ENCODE assay signal across 8 mouse cellular contexts in the genomic region with DNA sequence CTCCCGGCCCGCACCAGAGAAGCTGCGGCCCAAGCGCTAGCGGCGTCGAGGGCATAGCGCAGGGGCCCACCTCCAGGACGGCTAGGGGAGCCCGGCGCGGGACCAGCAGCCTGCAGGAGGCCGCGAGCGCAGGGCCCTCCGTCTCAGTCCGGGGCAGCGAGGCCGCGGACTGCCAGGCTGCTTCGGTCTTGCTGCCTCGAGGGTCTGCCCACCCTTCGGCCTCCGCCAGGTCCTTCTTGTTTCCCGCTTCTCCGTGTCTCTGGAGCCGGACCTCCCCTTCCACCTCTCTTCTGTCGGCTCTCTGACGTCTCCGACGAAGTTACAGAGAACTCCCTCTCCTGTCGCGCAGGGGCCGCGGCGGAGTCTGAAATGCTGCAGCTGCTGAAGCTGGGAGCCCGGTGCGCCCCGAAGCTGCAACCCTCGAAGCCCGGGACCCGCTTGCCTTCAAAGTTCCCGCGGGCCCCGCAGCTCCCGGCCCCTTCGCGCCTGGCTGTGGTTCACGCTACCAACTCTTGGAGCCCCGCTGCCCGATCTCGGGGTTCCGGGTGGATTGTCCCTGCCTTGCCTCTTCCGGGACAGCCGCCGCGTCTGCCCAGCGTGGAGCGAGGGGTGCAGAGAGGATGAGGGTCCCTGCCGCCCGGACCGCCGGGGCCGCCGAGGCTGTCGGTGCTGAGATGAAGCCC. TPM values are rescaled to one million over a fixed set of nuclear protein-coding genes. Genes with fewer than 3 reads are reported as not detected.
A peak's percentile ranks its signal among the peaks of the same experiment; 100 is the strongest.
DNase-seq lines count a peak whose midpoint lies in the region; ATAC-seq and TF ChIP-seq lines count a peak whose summit lies in the region.

No protein-coding gene starts in this region.

- no peaks in the 10 kb centered on the region for H3K36me3 ChIP-seq in heart, embryonic 10.5 days
- H3K36me3 ChIP-seq in ES-Bruce4 (ENCODE audit: control insufficient read depth, insufficient read depth, low read length, poor library complexity, severe bottlenecking), result no peaks in the 10 kb centered on the region
- H3K36me3 ChIP-seq in forebrain, embryonic 13.5 days (ENCODE audit: poor library complexity, severe bottlenecking), result no peaks in the 10 kb centered on the region
- H3K36me3 ChIP-seq in liver, embryonic 13.5 days, result no peaks in the 10 kb centered on the region

- peak overlapping the region; percentile 41 for H3K9ac ChIP-seq in ES-Bruce4 (ENCODE audit: low read depth, poor library complexity, severe bottlenecking)
- peak overlapping the region; percentile 22; the same call in 1 of the 2 replicates for H3K9ac ChIP-seq in forebrain, embryonic 13.5 days
- no peak overlapping the region for H3K9ac ChIP-seq in liver, embryonic 13.5 days

- TF ChIP-seq POLR2A in ES-Bruce4 (IDR thresholded peaks at IDR 0.05; ENCODE audit: insufficient read depth, low read length), result no peak

- peak overlapping the region; percentile 73 for H3K4me2 ChIP-seq in forebrain, embryonic 13.5 days
- peak overlapping the region; percentile 63 for H3K4me2 ChIP-seq in liver, embryonic 13.5 days

- peak; percentile 3; the same call in 1 of the 2 replicates for ATAC-seq in forebrain, embryonic 13.5 days
- no peak; the same call in 1 of the 2 replicates for ATAC-seq in liver, embryonic 13.5 days (ENCODE audit: low read depth)
- ATAC-seq in erythroblast, adult 5-6 weeks (replicated peaks; ENCODE audit: low FRiP score, poor library complexity, severe bottlenecking), result no peak
- no peak for ATAC-seq in activated CD4-positive, CD25-positive, alpha-beta regulatory T cell, adult 4 months

- H3K4me1 ChIP-seq in heart, embryonic 10.5 days, result peaks cover 19% of the 10 kb centered on the region
- no peaks in the 10 kb centered on the region for H3K4me1 ChIP-seq in ES-Bruce4 (ENCODE audit: control insufficient read depth, insufficient read depth, low read length)
- peaks cover 30% of the 10 kb centered on the region for H3K4me1 ChIP-seq in forebrain, embryonic 13.5 days
- peaks cover 17% of the 10 kb centered on the region for H3K4me1 ChIP-seq in liver, embryonic 13.5 days (replicated peaks)

- under 1% methylated on average over 64 of the region's 66 CpGs for WGBS in heart, embryonic 10.5 days
- under 1% methylated on average over 53 of the region's 66 CpGs for WGBS in forebrain, embryonic 13.5 days
- WGBS in liver, embryonic 13.5 days (ENCODE audit: insufficient replicate concordance), result 2% methylated on average over 66 of the region's 66 CpGs

- no peaks in the 10 kb centered on the region for H3K9me3 ChIP-seq in heart, embryonic 10.5 days
- no peaks in the 10 kb centered on the region for H3K9me3 ChIP-seq in ES-Bruce4 (replicated peaks; ENCODE audit: control insufficient read depth, insufficient read depth, low read length, poor library complexity, severe bottlenecking)
- no peaks in the 10 kb centered on the region for H3K9me3 ChIP-seq in forebrain, embryonic 13.5 days (replicated peaks)
- no peaks in the 10 kb centered on the region for H3K9me3 ChIP-seq in liver, embryonic 13.5 days (replicated peaks)

- TF ChIP-seq CTCF in ES-Bruce4 (IDR thresholded peaks at IDR 0.05; ENCODE audit: low read depth, low read length), result no peak

- H3K27ac ChIP-seq in heart, embryonic 10.5 days, result no peak overlapping the region
- H3K27ac ChIP-seq in ES-Bruce4 (ENCODE audit: insufficient read depth, low read length), result no peak overlapping the region
- no peak overlapping the region for H3K27ac ChIP-seq in forebrain, embryonic 13.5 days
- H3K27ac ChIP-seq in liver, embryonic 13.5 days, result no peak overlapping the region

- H3K27me3 ChIP-seq in heart, embryonic 10.5 days (ENCODE audit: insufficient read depth, poor library complexity, severe bottlenecking), result peaks cover 100% of the 10 kb centered on the region
- peaks cover 26% of the 10 kb centered on the region for H3K27me3 ChIP-seq in ES-Bruce4 (ENCODE audit: control insufficient read depth, insufficient read depth, low read length, poor library complexity, severe bottlenecking)
- peaks cover 98% of the 10 kb centered on the region for H3K27me3 ChIP-seq in forebrain, embryonic 13.5 days
- H3K27me3 ChIP-seq in liver, embryonic 13.5 days, result peaks cover 98% of the 10 kb centered on the region

- TF ChIP-seq EP300 in ES-Bruce4 (IDR thresholded peaks at IDR 0.05; ENCODE audit: insufficient read depth, low read depth, low read length), result no peak

- DNase-seq in heart, embryonic 10.5 days (ENCODE audit: low spot score), result peak; percentile 79
- no peak for DNase-seq in heart, adult 8-10 months (ENCODE audit: low spot score)
- no peak for DNase-seq in liver, embryonic 13.5 days
- no peak for DNase-seq in urinary bladder, postnatal 25 days (ENCODE audit: low spot score)

- peak overlapping the region; percentile 55 for H3K4me3 ChIP-seq in heart, embryonic 10.5 days
- H3K4me3 ChIP-seq in ES-Bruce4 (ENCODE audit: low read depth, low read length), result peak overlapping the region; percentile 63
- H3K4me3 ChIP-seq in forebrain, embryonic 13.5 days, result peak overlapping the region; percentile 42
- peak overlapping the region; percentile 41 for H3K4me3 ChIP-seq in liver, embryonic 13.5 days (replicated peaks)

RNA-seq across cellular contexts. Expression of gene Pax5, which starts 6.5 kb away (rescaled TPM):
- 0.03 TPM in 1 of 2 replicates, not detected in the other for polyA plus RNA-seq in heart, embryonic 10.5 days (2016; fragmentation: Nextera tagmentation; extraction: Ambion mirVana)
- total RNA-seq in heart, adult 8-10 months (2022), result 1 to 10 TPM in 1 of 4 experiments, under 1 TPM in 3; 0.22 to 2.7 (median 0.55) TPM
- polyA plus RNA-seq in ES-Bruce4 (2011; ENCODE audit: insufficient read depth, insufficient read length, low read depth, missing spikeins), result 0.14 TPM in 1 of 2 replicates, not detected in the other
- 0.06 TPM in 2 replicates for polyA plus RNA-seq in forebrain, embryonic 13.5 days (2015; fragmentation: Nextera tagmentation; extraction: Ambion mirVana)
- polyA plus RNA-seq in liver, embryonic 13.5 days (2015; fragmentation: Nextera tagmentation; extraction: Ambion mirVana), result 0.01 and 0.09 TPM in 2 replicates
- 0.63 TPM in 1 of 2 replicates, not detected in the other for total RNA-seq in erythroblast, adult 5-6 weeks (2015; ENCODE audit: low replicate concordance)
- total RNA-seq in erythroblast, adult 5-6 weeks (2017; ENCODE audit: low replicate concordance), result 0.14 TPM in 1 of 2 replicates, not detected in the other
- polyA plus RNA-seq in activated CD4-positive, CD25-positive, alpha-beta regulatory T cell, adult 4 months (2017; shearing (Covaris generic)), result 1 to 10 TPM in 1 of 2 experiments, not detected in 1; 2.2 TPM

RNA-seq across cellular contexts. Expression of gene Zcchc7, which starts 51.9 kb away (rescaled TPM):
- 22.9 and 23.7 TPM in 2 replicates for polyA plus RNA-seq in heart, embryonic 10.5 days (2016; fragmentation: Nextera tagmentation; extraction: Ambion mirVana)
- total RNA-seq in heart, adult 8-10 months (2022), result 10 to 100 TPM in 3 of 4 experiments, 1 to 10 TPM in 1; 8.4 to 16.7 (median 14.5) TPM
- 41.2 and 41.8 TPM in 2 replicates for polyA plus RNA-seq in ES-Bruce4 (2011; ENCODE audit: insufficient read depth, insufficient read length, low read depth, missing spikeins)
- polyA plus RNA-seq in forebrain, embryonic 13.5 days (2015; fragmentation: Nextera tagmentation; extraction: Ambion mirVana), result 41.3 and 42.4 TPM in 2 replicates
- 18.4 and 18.7 TPM in 2 replicates for polyA plus RNA-seq in liver, embryonic 13.5 days (2015; fragmentation: Nextera tagmentation; extraction: Ambion mirVana)
- 15.9 and 19.2 TPM in 2 replicates for total RNA-seq in erythroblast, adult 5-6 weeks (2015; ENCODE audit: low replicate concordance)
- 31.5 and 39.8 TPM in 2 replicates for total RNA-seq in erythroblast, adult 5-6 weeks (2017; ENCODE audit: low replicate concordance)
- polyA plus RNA-seq in activated CD4-positive, CD25-positive, alpha-beta regulatory T cell, adult 4 months (2017; shearing (Covaris generic)), result 100 to 1,000 TPM in 1 of 2 experiments, 10 to 100 TPM in 1; 96.7 to 132 TPM
